Mouse (Mus musculus): ENCODE measurements around the gene BC051142. TPM values are rescaled to one million over a fixed set of nuclear protein-coding genes. Genes with fewer than 3 reads are reported as not detected.
A peak's percentile ranks its signal among the peaks of the same experiment; 100 is the strongest.

BC051142 gene
- polyA plus RNA-seq, 1 experiment from 2014 or later, result 0.54 TPM

- Histone ChIP-seq H3K4me1 (ENCODE audit: insufficient read depth) (no peaks in the 10 kb centered on the region), H3K9me3 (ENCODE audit: low read depth, low read length) (no peaks in the 10 kb centered on the region), H3K36me3 (ENCODE audit: insufficient read depth) (no peaks in the 10 kb centered on the region), H3K27me3 (ENCODE audit: insufficient read depth, low read length) (no peaks in the 10 kb centered on the region), H3K27ac (ENCODE audit: low read depth) (no peak overlapping the region), H3K4me3 (ENCODE audit: low read depth, low read length) (no peak overlapping the region), H3K9ac (no peak overlapping the region), H3K4me2 (no peak overlapping the region)
- DNase-seq (peak; percentile 14), ATAC-seq (ENCODE audit: insufficient read depth) (no peak)
- TF ChIP-seq CTCF (IDR thresholded peaks at IDR 0.05; ENCODE audit: low read depth), result peak; percentile 33
- 69% methylated on average over 7 of the region's 7 CpGs for WGBS
These were observed 15.4 kb upstream of the BC051142 start for GRCm38 (mm10) chr17:34383212-34383611.

- H3K36me3 ChIP-seq (ENCODE audit: insufficient read depth), result no peaks in the 10 kb centered on the region
- H3K27me3 ChIP-seq (ENCODE audit: insufficient read depth, low read length), result no peaks in the 10 kb centered on the region
- H3K4me3 ChIP-seq (ENCODE audit: low read depth, low read length), result no peak overlapping the region
- no peak for ATAC-seq (ENCODE audit: insufficient read depth)
- H3K4me2 ChIP-seq, result no peak overlapping the region
- no peak overlapping the region for H3K27ac ChIP-seq (ENCODE audit: low read depth)
- no peak overlapping the region for H3K9ac ChIP-seq
- no peak for TF ChIP-seq CTCF (IDR thresholded peaks at IDR 0.05; ENCODE audit: low read depth)
- no peak for DNase-seq
- WGBS, result 50% methylated on average over 3 of the region's 3 CpGs
- H3K4me1 ChIP-seq (ENCODE audit: insufficient read depth), result no peaks in the 10 kb centered on the region
- H3K9me3 ChIP-seq (ENCODE audit: low read depth, low read length), result no peaks in the 10 kb centered on the region
These were observed 13.9 kb upstream of the BC051142 start for GRCm38 (mm10) chr17:34384699-34385098.

- no peak for TF ChIP-seq CTCF (IDR thresholded peaks at IDR 0.05; ENCODE audit: low read depth)
These were observed 12.0 kb upstream of the BC051142 start for GRCm38 (mm10) chr17:34386656-34387055.

GRCm38 (mm10) chr17:34388513-34388912 is 10.1 kb upstream of the BC051142 start:
- TF ChIP-seq CTCF (IDR thresholded peaks at IDR 0.05; ENCODE audit: low read depth), result peak; percentile 63
- Histone ChIP-seq H3K36me3 (ENCODE audit: insufficient read depth) (no peaks in the 10 kb centered on the region), H3K4me1 (ENCODE audit: insufficient read depth) (no peaks in the 10 kb centered on the region), H3K9ac (no peak overlapping the region), H3K27me3 (ENCODE audit: insufficient read depth, low read length) (no peaks in the 10 kb centered on the region), H3K27ac (ENCODE audit: low read depth) (no peak overlapping the region), H3K4me2 (no peak overlapping the region), H3K4me3 (ENCODE audit: low read depth, low read length) (no peak overlapping the region), H3K9me3 (ENCODE audit: low read depth, low read length) (no peaks in the 10 kb centered on the region)
- DNase-seq (peak; percentile 59), ATAC-seq (ENCODE audit: insufficient read depth) (no peak)
- 31% methylated on average over 4 of the region's 4 CpGs for WGBS

More at GRCm38 (mm10) chr17:34386656-34387055, 12.0 kb upstream of the BC051142 start:
- H3K4me1 ChIP-seq (ENCODE audit: insufficient read depth), result no peaks in the 10 kb centered on the region
- H3K9me3 ChIP-seq (ENCODE audit: low read depth, low read length), result no peaks in the 10 kb centered on the region
- DNase-seq, result no peak
- 71% methylated on average over 2 of the region's 2 CpGs for whole genome bisulfite sequencing
- H3K36me3 ChIP-seq (ENCODE audit: insufficient read depth), result no peaks in the 10 kb centered on the region
- no peaks in the 10 kb centered on the region for H3K27me3 ChIP-seq (ENCODE audit: insufficient read depth, low read length)
- H3K4me2 ChIP-seq, result no peak overlapping the region
- no peak for ATAC-seq (ENCODE audit: insufficient read depth)
- no peak overlapping the region for H3K27ac ChIP-seq (ENCODE audit: low read depth)
- no peak overlapping the region for H3K4me3 ChIP-seq (ENCODE audit: low read depth, low read length)
- no peak overlapping the region for H3K9ac ChIP-seq

- H3K27ac ChIP-seq (ENCODE audit: low read depth), result no peak overlapping the region
- H3K9me3 ChIP-seq (ENCODE audit: low read depth, low read length), result no peaks in the 10 kb centered on the region
- H3K4me2 ChIP-seq, result no peak overlapping the region
- no peak overlapping the region for H3K9ac ChIP-seq
- H3K4me3 ChIP-seq (ENCODE audit: low read depth, low read length), result no peak overlapping the region
- no peaks in the 10 kb centered on the region for H3K4me1 ChIP-seq (ENCODE audit: insufficient read depth)
- DNase-seq (no peak), ATAC-seq (ENCODE audit: insufficient read depth) (no peak)
- H3K36me3 ChIP-seq (ENCODE audit: insufficient read depth), result no peaks in the 10 kb centered on the region
- 51% methylated on average over 7 of the region's 7 CpGs for WGBS
- no peak for TF ChIP-seq CTCF (IDR thresholded peaks at IDR 0.05; ENCODE audit: low read depth)
- H3K27me3 ChIP-seq (ENCODE audit: insufficient read depth, low read length), result no peaks in the 10 kb centered on the region
These were observed 7.1 kb upstream of the BC051142 start for GRCm38 (mm10) chr17:34391507-34391906.

GRCm38 (mm10) chr17:34392321-34392720 is 6.3 kb upstream of the BC051142 start:
- 3% methylated on average over 24 of the region's 24 CpGs for WGBS
- Histone ChIP-seq H3K4me2 (peak overlapping the region; percentile 60), H3K9ac (no peak overlapping the region), H3K4me3 (ENCODE audit: low read depth, low read length) (peak overlapping the region; percentile 27), H3K27me3 (ENCODE audit: insufficient read depth, low read length) (no peaks in the 10 kb centered on the region), H3K36me3 (ENCODE audit: insufficient read depth) (no peaks in the 10 kb centered on the region), H3K27ac (ENCODE audit: low read depth) (no peak overlapping the region), H3K4me1 (ENCODE audit: insufficient read depth) (no peaks in the 10 kb centered on the region), H3K9me3 (ENCODE audit: low read depth, low read length) (no peaks in the 10 kb centered on the region)
- DNase-seq (peak; percentile 71), ATAC-seq (ENCODE audit: insufficient read depth) (peak; percentile 52; the same call in 1 of the 2 replicates)
- TF ChIP-seq CTCF (IDR thresholded peaks at IDR 0.05; ENCODE audit: low read depth), result no peak

- DNase-seq (no peak), ATAC-seq (ENCODE audit: insufficient read depth) (no peak)
- Histone ChIP-seq H3K9me3 (ENCODE audit: low read depth, low read length) (no peaks in the 10 kb centered on the region), H3K36me3 (ENCODE audit: insufficient read depth) (no peaks in the 10 kb centered on the region), H3K27me3 (ENCODE audit: insufficient read depth, low read length) (no peaks in the 10 kb centered on the region), H3K4me2 (no peak overlapping the region), H3K4me1 (ENCODE audit: insufficient read depth) (no peaks in the 10 kb centered on the region), H3K4me3 (ENCODE audit: low read depth, low read length) (no peak overlapping the region), H3K9ac (no peak overlapping the region), H3K27ac (ENCODE audit: low read depth) (no peak overlapping the region)
- peak; percentile 19; the same call in 1 of the 2 replicates for TF ChIP-seq CTCF (IDR thresholded peaks at IDR 0.05; ENCODE audit: low read depth)
- 57% methylated on average over 5 of the region's 5 CpGs for WGBS
These were observed 1.3 kb upstream of the BC051142 start for GRCm38 (mm10) chr17:34397357-34397756.
